Mouse (Mus musculus): ENCODE results near the gene Manbal. TPM values are rescaled to one million over a fixed set of nuclear protein-coding genes. Genes with fewer than 3 reads are reported as not detected.

Gene Manbal
- total RNA-seq, 1 experiment from 2014 or later, result 10.8 TPM

- peak; percentile 81 to 91 for ATAC-seq (replicated peaks in 1 of 2; ENCODE audit: insufficient read depth in 1 of 2, low FRiP score in 2 of 2, low TSS enrichment in 1 of 2, low read depth in 1 of 2, poor library complexity in 2 of 2, severe bottlenecking in 2 of 2)
Measured at GRCm38 (mm10) chr2:157395960-157396359, 28.6 kb downstream of the Manbal start.

DNA sequence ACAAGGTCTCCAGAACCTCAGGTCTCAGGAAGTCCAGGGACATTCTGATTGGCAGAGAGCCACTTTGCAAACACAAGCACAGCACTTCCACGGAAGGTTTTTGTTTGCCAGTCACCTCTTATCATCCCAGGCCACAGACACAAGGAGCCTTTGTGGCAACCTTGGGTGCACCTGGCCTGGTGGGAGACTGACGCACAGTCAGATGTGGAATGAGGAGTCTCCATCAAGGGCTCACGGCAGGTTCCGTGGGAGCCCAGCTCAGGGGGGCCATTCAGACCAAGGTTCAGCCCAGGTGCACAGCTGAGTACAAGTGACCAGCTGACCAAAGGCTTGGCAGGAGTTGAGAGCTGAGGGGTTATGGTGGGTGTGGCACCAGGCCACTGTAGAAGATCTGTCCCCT, 30.0 kb downstream of the Manbal start:
- ATAC-seq (replicated peaks in 1 of 2; ENCODE audit: insufficient read depth in 1 of 2, low FRiP score in 2 of 2, low TSS enrichment in 1 of 2, low read depth in 1 of 2, poor library complexity in 2 of 2, severe bottlenecking in 2 of 2), result no peak

DNA sequence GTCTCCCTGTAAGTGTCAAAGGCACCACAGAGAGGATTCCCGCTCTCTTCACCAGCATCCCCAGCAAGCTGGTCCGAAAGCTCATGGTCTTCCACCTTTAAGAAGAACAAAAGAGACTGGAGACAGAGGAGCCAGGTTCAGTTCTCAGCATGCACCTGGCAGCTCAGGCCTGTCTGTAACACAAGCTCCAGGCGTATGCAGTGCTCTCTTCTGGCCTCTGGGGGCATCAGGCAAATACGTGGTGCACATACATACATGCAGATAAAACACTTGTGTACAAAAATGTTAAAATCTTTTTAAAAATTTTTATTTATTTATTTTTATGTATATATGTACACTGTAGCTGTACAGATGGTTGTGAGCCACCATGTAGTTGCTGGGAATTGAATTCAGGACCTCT, 31.1 kb downstream of the Manbal start:
- no peak for ATAC-seq (replicated peaks in 1 of 2; ENCODE audit: insufficient read depth in 1 of 2, low FRiP score in 2 of 2, low TSS enrichment in 1 of 2, low read depth in 1 of 2, poor library complexity in 2 of 2, severe bottlenecking in 2 of 2)

DNA sequence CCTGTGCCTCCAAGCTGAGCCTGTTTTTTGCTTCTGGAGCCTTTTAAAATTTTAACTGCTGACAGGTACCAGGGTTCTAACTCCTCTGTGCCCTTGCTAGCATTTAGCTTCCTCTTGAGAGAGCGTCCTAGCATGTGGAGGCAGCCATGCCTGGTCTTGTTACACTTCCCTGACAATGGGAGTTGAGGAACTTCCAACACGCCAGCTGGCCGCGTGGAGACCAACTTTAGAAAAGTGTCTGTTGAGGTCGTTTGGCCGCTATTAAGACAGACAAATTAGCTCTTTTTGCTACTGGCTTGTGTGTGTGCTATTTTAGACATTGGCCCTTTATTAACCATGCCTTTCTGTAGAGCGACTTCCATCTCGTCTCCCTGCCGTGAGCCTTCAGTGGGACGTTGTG, 32.4 kb downstream of the Manbal start:
- ATAC-seq (replicated peaks in 1 of 2; ENCODE audit: insufficient read depth in 1 of 2, low FRiP score in 2 of 2, low TSS enrichment in 1 of 2, low read depth in 1 of 2, poor library complexity in 2 of 2, severe bottlenecking in 2 of 2), result no peak

DNA sequence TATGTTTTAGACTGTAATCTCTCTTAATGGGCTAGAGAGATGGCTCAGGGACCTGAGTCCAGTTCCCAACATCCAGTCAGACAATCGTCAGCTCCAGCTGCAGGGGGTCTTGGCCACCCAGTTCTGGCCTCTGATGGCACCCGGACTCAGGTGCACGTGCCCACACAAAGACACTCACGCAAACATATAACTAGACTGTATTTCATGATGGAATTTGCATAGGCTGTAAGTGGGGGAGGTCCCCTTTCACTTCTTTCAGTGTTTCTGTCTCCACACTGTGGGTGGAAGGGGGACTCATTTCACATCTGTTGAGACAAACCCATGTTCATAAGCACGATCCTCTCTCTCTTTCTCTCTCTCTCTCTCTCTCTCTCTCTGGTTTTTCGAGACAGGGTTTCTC, 33.1 kb downstream of the Manbal start:
- no peak for ATAC-seq (replicated peaks in 1 of 2; ENCODE audit: insufficient read depth in 1 of 2, low FRiP score in 2 of 2, low TSS enrichment in 1 of 2, low read depth in 1 of 2, poor library complexity in 2 of 2, severe bottlenecking in 2 of 2)

DNA sequence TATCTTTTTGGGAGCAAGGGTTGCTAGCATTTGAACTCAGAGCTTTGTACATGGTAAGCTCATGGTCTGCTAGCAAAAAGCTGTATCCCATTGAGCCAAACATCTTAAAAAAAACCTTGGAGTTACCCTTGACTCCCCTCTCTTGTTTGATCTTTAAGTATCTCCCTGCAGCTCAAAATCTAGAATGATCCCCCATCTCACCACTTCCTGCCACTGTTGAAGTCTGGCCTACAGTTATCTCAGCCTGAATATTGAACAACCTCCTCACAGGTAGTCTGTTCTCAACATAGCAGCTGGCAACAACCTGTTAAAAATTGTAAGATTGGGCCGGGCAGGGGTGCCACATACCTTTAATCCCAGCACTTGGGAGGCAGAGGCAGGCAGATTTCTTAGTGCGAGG, 33.9 kb downstream of the Manbal start:
- no peak for ATAC-seq (replicated peaks in 1 of 2; ENCODE audit: insufficient read depth in 1 of 2, low FRiP score in 2 of 2, low TSS enrichment in 1 of 2, low read depth in 1 of 2, poor library complexity in 2 of 2, severe bottlenecking in 2 of 2)

GRCm38 (mm10) chr2:157407596-157407995, 40.2 kb downstream of the Manbal start:
- no peak for ATAC-seq (replicated peaks in 1 of 2; ENCODE audit: insufficient read depth in 1 of 2, low FRiP score in 2 of 2, low TSS enrichment in 1 of 2, low read depth in 1 of 2, poor library complexity in 2 of 2, severe bottlenecking in 2 of 2)

- no peak for ATAC-seq (replicated peaks in 1 of 2; ENCODE audit: insufficient read depth in 1 of 2, low FRiP score in 2 of 2, low TSS enrichment in 1 of 2, low read depth in 1 of 2, poor library complexity in 2 of 2, severe bottlenecking in 2 of 2)
Measured at GRCm38 (mm10) chr2:157409793-157410533, 42.6 kb downstream of the Manbal start.

DNA sequence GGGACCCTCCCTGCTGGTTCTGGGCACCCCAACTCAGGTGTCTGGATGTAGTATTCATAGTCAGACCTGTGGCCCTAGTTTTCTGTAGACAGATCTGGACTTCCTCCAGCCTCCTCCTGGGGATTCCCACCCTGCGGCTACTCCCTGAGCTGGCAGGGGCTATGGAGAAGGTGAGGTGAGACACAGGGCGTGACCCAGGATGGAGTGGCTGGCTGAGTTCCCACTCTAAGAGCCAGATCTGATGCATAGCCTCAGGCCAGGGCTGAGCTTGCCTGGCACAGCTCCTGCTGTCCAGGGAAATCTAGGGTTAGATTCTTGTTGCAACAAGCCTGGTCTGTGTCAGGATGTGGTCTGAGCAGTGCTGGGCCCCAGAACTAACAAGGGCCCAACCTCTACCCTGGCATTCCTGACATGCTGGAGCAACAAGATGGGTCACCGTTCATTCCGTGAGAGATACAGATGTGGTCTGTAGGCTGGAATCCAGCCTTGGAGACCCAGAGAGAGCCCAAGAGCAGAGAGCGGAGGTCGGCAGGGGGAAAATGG, 43.8 kb downstream of the Manbal start:
- no peak for ATAC-seq (replicated peaks in 1 of 2; ENCODE audit: insufficient read depth in 1 of 2, low FRiP score in 2 of 2, low TSS enrichment in 1 of 2, low read depth in 1 of 2, poor library complexity in 2 of 2, severe bottlenecking in 2 of 2)

DNA sequence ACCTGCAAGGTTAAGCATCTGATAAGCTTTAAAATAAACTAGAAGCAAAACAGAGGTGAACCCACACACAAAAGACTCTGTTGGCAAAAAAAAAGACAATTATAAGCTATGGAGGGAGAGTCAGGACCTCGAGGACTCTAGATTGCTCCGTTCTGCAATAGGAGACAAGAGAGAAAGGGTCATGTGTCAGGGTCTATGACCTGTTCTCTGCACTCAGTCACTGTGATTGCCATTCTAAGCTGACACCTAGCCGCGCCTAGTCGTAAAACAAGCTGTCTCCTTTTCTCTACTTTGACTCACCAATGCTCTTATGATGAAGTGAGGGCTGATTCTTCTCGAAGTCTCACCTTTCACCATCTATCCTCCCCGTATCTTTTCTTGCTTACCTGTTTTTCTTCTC, 45.1 kb downstream of the Manbal start:
- no peak for ATAC-seq (replicated peaks in 1 of 2; ENCODE audit: insufficient read depth in 1 of 2, low FRiP score in 2 of 2, low TSS enrichment in 1 of 2, low read depth in 1 of 2, poor library complexity in 2 of 2, severe bottlenecking in 2 of 2)

GRCm38 (mm10) chr2:157417229-157417628, 49.8 kb downstream of the Manbal start:
- ATAC-seq (replicated peaks in 1 of 2; ENCODE audit: insufficient read depth in 1 of 2, low FRiP score in 2 of 2, low TSS enrichment in 1 of 2, low read depth in 1 of 2, poor library complexity in 2 of 2, severe bottlenecking in 2 of 2), result no peak

DNA sequence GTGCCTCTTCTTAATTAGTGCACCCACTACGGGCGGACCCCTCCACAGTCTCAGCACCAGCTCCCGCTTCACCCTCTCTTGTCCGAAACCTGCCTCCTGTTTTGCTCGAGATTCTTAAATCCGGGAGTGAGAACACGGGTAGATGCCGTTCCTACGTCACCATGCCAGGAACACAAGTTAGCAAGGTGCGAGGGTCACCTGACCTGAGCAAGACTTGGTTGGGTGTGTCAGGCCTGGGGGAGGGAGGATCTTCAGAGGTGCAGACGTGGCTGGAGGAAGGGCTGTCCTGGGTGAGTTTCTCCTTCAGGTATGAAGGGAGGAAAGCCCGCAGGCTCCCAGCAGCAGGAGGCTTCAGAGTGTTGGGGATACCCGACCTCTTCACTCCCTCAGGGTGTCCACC, 50.8 kb downstream of the Manbal start, which contains the start of gene Src:
Gene Src, plus strand, starts transcription at position 239 of the 400 bp plus-strand sequence.
- ATAC-seq (replicated peaks in 1 of 2; ENCODE audit: insufficient read depth in 1 of 2, low FRiP score in 2 of 2, low TSS enrichment in 1 of 2, low read depth in 1 of 2, poor library complexity in 2 of 2, severe bottlenecking in 2 of 2), result no peak

GRCm38 (mm10) chr2:157418609-157419071, 51.2 kb downstream of the Manbal start:
- no peak for ATAC-seq (replicated peaks in 1 of 2; ENCODE audit: insufficient read depth in 1 of 2, low FRiP score in 2 of 2, low TSS enrichment in 1 of 2, low read depth in 1 of 2, poor library complexity in 2 of 2, severe bottlenecking in 2 of 2)

- no peak for ATAC-seq (replicated peaks in 1 of 2; ENCODE audit: insufficient read depth in 1 of 2, low FRiP score in 2 of 2, low TSS enrichment in 1 of 2, low read depth in 1 of 2, poor library complexity in 2 of 2, severe bottlenecking in 2 of 2)
Measured at GRCm38 (mm10) chr2:157419506-157419905, 52.1 kb downstream of the Manbal start.

GRCm38 (mm10) chr2:157420404-157420803, 53.0 kb downstream of the Manbal start:
- ATAC-seq (replicated peaks in 1 of 2; ENCODE audit: insufficient read depth in 1 of 2, low FRiP score in 2 of 2, low TSS enrichment in 1 of 2, low read depth in 1 of 2, poor library complexity in 2 of 2, severe bottlenecking in 2 of 2), result no peak

GRCm38 (mm10) chr2:157422062-157422655, 54.8 kb downstream of the Manbal start:
- ATAC-seq (replicated peaks in 1 of 2; ENCODE audit: insufficient read depth in 1 of 2, low FRiP score in 2 of 2, low TSS enrichment in 1 of 2, low read depth in 1 of 2, poor library complexity in 2 of 2, severe bottlenecking in 2 of 2), result no peak

GRCm38 (mm10) chr2:157422854-157423705, 55.7 kb downstream of the Manbal start:
- no peak for ATAC-seq (replicated peaks in 1 of 2; ENCODE audit: insufficient read depth in 1 of 2, low FRiP score in 2 of 2, low TSS enrichment in 1 of 2, low read depth in 1 of 2, poor library complexity in 2 of 2, severe bottlenecking in 2 of 2)

DNA sequence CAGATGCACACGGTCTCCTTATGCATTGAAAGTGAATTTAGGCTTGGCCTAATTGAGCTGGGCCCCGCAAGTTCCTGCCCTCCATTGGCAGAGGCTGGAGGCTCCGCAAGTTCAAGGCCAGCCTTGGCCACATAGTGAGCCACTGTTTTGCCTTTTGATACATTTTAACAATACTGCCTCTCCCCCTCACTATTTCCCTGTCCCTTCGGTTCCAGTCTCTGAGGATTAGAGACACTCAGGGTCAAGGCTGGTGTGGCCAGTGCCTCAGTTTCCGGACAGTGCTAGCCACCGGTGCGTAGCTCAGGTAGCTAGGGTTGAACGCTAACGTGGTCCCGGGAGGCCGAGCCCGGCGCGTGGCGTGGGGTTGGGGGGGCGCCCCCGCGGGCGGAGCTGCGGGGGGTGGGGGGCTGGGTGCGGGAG, 56.3 kb downstream of the Manbal start:
- ATAC-seq (replicated peaks in 1 of 2; ENCODE audit: insufficient read depth in 1 of 2, low FRiP score in 2 of 2, low TSS enrichment in 1 of 2, low read depth in 1 of 2, poor library complexity in 2 of 2, severe bottlenecking in 2 of 2), result no peak

Data from hematopoietic stem cell, adult 5-6 weeks (primary cell).